Mouse (Mus musculus) kidney, adult 2 months (tissue): ENCODE data around the gene 1810010H24Rik.

Experiments used
- CTCF ChIP-seq: fragments of 200-500 bp; conservative IDR thresholded peaks from 2 replicates; pipeline ENCODE4 v1.5.1; 2011; ENCODE audit warnings: low read depth, mild to moderate bottlenecking, control low read depth, low read length, moderate library complexity, mixed read lengths; ENCODE audit not compliant: insufficient read depth, insufficient read length
- POLR2A ChIP-seq: fragments of 200-500 bp; IDR thresholded peaks from one replicate; pipeline ENCODE4 v1.6.1; 2011; ENCODE audit warnings: low read depth, low read length, control low read depth

DNA sequence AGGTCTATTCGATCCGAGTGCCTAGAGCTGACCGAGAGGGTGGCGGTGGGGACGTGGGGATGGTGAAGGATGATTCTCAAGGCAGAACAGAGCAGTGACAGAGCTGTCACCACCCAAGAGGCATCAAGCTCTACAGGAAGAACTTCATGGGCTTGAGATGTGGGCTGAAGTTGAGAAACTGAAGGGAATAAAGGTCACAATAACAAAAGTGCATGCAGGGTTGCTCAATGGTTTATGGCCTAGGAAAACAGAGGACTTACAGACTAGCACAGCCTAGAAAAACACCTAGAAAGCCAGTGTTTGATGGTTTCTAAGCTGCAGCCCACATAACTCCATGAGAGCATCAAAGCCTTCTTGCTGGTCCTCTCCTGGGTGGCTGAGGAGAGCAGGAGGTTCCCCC lies 13.9 kb downstream of the 1810010H24Rik start:
- TF ChIP-seq POLR2A: no peak
- TF ChIP-seq CTCF: no peak
